Mouse (Mus musculus) 3T3-L1 (cell line): ENCODE data around the gene Xpo6.

Experiments
- DNase-seq: peaks from one replicate; pipeline ENCODE4 v3.0.0-alpha.2; 2015; ENCODE audit warnings: low read depth, low spot score

Xpo6 gene

GRCm38 (mm10) chr7:126200178-126200996 lies at the start of gene Xpo6:
Gene Xpo6, minus strand, starts transcription at chr7:126200501.
- peak; percentile 93 for DNase-seq

GRCm38 (mm10) chr7:126249986-126250385 lies 49.7 kb upstream of the Xpo6 start:
- no peak for DNase-seq

GRCm38 (mm10) chr7:126249146-126249545 lies 48.8 kb upstream of the Xpo6 start:
- DNase-seq, result no peak

GRCm38 (mm10) chr7:126248641-126249141 lies 48.4 kb upstream of the Xpo6 start:
- DNase-seq, result no peak

GRCm38 (mm10) chr7:126248088-126248487 lies 47.8 kb upstream of the Xpo6 start:
- no peak for DNase-seq

- no peak for DNase-seq
These were observed 44.0 kb upstream of the Xpo6 start for GRCm38 (mm10) chr7:126244168-126244750.

- DNase-seq, result no peak
These were observed 40.6 kb upstream of the Xpo6 start for GRCm38 (mm10) chr7:126240814-126241360.

- DNase-seq, result no peak
These were observed 36.5 kb upstream of the Xpo6 start for GRCm38 (mm10) chr7:126236794-126237192.

- no peak for DNase-seq
These were observed 35.9 kb upstream of the Xpo6 start for GRCm38 (mm10) chr7:126236083-126236793.

GRCm38 (mm10) chr7:126234611-126235010 lies 34.3 kb upstream of the Xpo6 start:
- no peak for DNase-seq

- no peak for DNase-seq
These were observed 32.2 kb upstream of the Xpo6 start for GRCm38 (mm10) chr7:126232345-126233071.

- no peak for DNase-seq
These were observed 30.3 kb upstream of the Xpo6 start for GRCm38 (mm10) chr7:126230357-126231148.

GRCm38 (mm10) chr7:126226136-126226535 lies 25.8 kb upstream of the Xpo6 start:
- DNase-seq, result no peak

- DNase-seq, result no peak
These were observed 22.5 kb upstream of the Xpo6 start for GRCm38 (mm10) chr7:126222753-126223152.

GRCm38 (mm10) chr7:126220611-126221010 lies 20.3 kb upstream of the Xpo6 start:
- DNase-seq, result no peak

- DNase-seq, result no peak
These were observed 18.0 kb upstream of the Xpo6 start for GRCm38 (mm10) chr7:126218311-126218710.

- DNase-seq, result no peak
These were observed 16.6 kb upstream of the Xpo6 start for GRCm38 (mm10) chr7:126216867-126217266.

GRCm38 (mm10) chr7:126210856-126211255 lies 10.6 kb upstream of the Xpo6 start:
- no peak for DNase-seq

- no peak for DNase-seq
These were observed 670 bp upstream of the Xpo6 start for GRCm38 (mm10) chr7:126200997-126201345.

GRCm38 (mm10) chr7:126199691-126200102 lies 604 bp downstream of the Xpo6 start:
- DNase-seq, result peak; percentile 61

- peak; percentile 5 for DNase-seq
These were observed 1.4 kb downstream of the Xpo6 start for GRCm38 (mm10) chr7:126198926-126199325.
